Mouse (Mus musculus) neutrophil, adult 5-6 weeks (primary cell): Measurements from ENCODE around the gene Robo4. TPM values are rescaled to one million over a fixed set of nuclear protein-coding genes. Genes with fewer than 3 reads are reported as not detected.

Experiments used
- ATAC-seq: fragments of 151-379, 151-347 bp; 2 replicates; pipeline ENCODE4 v1.8.0; 2017; ENCODE audit warnings: mild to moderate bottlenecking, moderate TSS enrichment; ENCODE audit not compliant: insufficient number of reproducible peaks, poor library complexity, low FRiP score, severe bottlenecking; ENCODE audit errors: extremely low read depth
- total RNA-seq: library from RNA; stranded (forward); fragments of 200-1000 nt; gene quantifications from 2 replicates; pipeline ENCODE4 v1.2.3, GENCODE M21; 2017

Gene Robo4
- total RNA-seq, 1 experiment from 2014 or later = not detected

DNA sequence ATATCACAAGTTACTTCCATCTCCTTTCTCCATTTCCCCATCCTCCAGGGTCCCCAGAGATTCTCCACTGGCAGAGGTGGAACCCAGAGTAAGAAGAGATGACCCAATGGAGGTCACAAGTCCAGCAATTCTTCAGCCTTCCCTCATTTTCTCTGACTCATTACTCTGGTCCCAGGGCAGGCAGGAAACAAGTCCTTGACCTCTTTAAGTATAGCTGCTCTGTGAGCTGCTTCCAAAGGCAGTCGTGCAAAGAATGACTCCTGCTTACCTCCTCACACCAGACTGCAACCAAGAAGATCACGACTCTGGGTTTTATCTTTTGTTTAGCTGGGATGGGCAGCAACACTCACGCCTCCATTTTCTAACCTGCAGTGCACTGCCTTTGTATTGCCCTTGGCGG is 33.9 kb downstream of the Robo4 start:
- no peak for ATAC-seq

DNA sequence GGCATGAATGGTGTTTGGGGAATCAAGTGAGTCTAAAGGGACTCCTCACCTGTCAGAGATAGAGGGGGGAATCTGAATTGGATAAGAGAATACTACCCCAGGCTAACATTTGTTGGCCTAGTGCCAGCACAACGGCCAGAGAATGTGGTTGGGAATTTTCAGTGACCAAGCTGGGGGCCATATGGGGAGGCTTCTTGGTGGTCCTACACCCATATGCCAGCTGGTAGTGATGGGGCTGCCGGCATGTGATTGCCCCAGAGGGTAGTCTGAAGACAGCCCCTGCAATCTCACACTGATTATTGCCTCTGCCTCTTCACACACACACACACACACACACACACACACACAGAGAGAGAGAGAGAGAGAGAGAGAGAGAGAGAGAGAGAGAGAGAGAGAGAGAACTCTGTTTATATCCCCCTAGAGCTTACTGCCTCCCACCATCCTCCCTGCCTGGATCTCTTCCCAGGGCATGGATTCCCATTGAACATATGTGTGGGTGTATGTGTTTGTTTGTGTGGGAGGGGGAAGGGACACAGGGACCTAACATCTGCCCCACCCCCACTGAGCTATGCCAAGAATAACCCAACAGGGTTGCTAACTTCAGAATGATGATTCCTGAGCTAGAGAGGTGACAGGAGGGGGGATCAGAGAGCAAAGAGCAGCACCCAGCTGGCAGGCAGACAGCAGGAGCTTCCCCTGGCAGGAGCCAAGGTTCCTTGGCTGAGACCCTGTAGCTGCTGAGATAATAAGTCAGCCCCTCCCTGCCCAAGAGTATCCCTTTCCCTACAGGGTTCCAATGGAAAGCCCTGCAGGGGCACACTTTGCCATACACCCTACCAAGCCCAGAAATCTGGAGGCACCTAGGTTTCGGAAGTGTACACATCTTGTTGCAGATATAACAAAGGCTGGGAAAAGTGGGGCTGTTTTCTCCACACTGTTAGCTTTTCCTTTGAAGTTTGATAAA is 36.4 kb downstream of the Robo4 start:
- ATAC-seq = no peak

DNA sequence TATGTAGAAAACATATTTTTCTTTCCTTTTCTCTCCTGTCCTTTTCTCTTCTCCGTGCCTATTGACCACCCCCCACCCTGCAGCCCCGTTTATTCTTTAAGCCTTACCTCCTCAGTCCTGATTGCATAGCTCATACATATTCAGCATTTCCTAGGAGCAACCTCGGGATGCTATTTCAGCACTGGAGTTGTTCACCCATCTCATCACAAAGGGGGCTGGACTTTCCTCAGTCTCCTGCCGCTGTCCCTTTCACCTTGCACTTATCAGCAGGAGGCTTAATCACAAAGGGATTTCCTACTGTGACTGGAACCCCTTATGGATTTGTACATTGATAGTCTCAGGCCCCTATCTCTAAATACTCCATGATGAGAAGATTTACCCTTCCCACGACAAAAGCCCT is 50.7 kb downstream of the Robo4 start:
- no peak for ATAC-seq

DNA sequence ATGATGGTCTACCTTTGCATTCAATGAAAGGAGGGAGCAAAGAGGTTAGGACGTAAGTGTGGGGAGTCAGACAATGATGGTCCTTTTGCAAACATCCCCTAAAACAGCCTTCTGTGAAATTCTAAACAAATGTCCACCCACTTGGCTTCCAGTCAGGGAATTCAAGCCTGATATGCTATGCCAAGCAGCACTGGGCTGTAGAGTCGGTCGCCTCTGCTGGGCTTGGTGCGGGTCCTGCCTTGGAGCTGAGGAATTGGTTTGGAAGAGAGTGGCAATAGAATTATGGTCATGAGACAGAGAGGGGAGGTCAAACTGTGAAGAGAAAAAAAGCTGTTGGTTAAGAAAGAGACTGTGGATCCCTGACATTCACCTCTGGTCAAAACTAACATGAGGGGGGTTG is 51.6 kb downstream of the Robo4 start:
- no peak for ATAC-seq

DNA sequence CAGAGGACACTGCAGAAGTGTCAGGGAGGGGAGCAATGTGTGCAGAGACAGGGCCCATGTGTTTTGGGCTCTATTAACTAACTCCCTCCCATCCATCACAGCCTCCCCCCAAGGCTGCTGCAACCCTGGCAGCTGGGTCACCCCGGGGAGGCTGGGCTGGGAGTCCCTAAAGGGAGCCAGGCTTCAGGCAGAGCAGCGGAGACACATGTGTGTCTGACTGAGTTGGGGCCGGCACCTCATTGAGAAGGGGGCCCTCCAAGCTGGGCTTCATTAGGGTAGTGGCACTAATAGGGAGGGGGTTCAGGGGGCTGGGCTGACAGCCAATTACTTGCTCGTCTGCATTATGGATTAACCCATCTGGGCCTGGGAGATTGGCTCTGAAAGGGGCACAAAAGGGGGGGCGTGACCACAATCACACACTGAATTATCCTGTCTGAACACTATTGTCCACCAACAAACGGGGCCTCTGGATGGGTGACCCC is 52.4 kb downstream of the Robo4 start:
- ATAC-seq = no peak

DNA sequence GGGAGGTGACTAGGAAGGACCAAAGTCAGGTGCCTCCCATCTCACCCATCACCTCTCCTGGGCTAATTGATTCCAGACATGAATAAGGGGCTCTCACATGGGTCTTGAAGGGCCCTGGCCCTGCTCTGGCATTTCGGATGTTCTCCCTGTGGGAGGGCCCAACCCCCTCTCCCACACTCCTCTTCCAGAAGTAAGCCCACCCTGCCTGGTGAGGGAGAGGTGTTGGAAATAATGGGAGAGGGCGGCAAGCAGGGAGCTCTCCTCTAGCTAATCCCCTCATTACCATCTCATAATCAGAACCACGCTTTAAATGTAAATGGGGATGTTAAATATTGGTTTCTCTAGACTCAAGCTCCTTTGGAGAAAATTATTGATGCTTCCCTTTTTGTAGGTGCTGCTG is 53.3 kb downstream of the Robo4 start:
- no peak for ATAC-seq

DNA sequence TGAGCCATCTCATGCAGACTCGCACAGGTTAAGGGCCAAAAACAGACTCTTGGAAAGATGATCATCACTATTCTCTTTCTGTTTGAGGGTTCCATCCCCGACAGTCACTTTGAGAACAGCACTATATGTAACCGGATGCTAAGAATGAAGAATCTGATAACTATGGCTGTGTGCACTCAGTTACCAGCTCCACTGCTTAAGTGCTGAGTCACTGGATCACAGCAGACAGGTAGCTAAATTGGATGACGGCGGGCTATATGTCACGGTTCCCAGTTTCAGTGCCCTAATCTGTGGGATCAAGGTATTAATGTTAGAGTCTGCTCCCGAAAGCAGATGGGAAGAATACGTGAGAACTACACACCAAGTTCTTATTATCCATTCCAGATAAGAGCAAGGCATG is 54.2 kb downstream of the Robo4 start:
- ATAC-seq = no peak

DNA sequence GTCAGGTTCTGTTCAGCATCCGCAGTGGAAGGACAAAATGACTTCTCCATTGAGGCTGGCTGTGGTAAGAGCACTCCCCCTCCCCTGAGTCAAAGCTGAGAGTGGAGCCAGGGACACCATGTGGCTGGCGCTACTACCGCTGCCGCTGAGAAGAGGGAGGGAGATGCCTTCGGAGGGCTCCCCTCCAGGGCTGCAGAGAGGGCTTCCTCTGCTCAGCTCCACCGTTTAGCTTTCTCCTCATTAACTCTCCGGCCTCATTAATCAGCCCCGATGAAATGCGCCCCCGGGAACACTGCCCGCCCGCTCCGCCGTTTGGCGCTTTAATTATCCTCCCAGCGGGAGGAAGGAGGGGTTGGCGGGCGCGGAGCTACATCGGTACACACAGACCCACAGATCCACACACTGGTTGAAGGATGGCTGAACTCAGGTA is 54.8 kb downstream of the Robo4 start:
- ATAC-seq = no peak

DNA sequence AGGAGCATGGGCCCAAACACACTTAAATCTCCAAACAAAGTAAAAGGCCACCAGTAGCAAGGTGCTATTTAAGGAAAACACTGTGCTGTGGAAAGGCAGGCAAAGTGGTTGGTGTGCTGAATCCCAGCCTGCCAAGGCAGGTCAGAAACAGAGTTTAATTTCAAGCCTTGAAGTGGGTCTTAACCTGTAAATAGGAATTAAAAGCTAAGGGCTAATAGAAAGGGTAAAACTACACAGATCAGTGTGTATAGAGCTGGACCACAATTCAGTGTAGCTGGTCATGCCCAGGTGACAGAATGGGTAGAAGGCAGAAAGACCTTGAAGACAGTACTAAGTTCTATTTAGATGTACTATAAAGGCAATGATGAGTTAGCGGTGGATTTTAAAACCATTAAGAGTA is 55.5 kb downstream of the Robo4 start:
- ATAC-seq = no peak

DNA sequence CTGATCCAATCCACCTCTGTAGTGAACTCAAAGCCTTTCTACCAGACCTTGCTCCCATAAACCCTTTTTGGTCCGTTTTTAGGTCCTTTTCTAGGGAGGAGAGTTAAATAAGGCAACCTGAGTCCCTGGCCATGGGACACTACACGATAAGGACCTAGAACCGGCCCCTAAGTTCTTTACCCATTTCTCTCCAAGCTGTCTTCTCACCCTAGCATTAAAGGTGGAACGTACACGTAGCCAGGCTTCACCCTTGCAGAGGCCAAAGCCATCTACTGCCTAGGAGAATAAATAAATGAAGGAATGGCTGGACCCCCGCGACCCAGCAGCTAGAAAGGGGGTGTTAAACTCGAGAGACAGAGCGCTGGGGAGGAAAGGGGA is 58.0 kb downstream of the Robo4 start:
- no peak for ATAC-seq

DNA sequence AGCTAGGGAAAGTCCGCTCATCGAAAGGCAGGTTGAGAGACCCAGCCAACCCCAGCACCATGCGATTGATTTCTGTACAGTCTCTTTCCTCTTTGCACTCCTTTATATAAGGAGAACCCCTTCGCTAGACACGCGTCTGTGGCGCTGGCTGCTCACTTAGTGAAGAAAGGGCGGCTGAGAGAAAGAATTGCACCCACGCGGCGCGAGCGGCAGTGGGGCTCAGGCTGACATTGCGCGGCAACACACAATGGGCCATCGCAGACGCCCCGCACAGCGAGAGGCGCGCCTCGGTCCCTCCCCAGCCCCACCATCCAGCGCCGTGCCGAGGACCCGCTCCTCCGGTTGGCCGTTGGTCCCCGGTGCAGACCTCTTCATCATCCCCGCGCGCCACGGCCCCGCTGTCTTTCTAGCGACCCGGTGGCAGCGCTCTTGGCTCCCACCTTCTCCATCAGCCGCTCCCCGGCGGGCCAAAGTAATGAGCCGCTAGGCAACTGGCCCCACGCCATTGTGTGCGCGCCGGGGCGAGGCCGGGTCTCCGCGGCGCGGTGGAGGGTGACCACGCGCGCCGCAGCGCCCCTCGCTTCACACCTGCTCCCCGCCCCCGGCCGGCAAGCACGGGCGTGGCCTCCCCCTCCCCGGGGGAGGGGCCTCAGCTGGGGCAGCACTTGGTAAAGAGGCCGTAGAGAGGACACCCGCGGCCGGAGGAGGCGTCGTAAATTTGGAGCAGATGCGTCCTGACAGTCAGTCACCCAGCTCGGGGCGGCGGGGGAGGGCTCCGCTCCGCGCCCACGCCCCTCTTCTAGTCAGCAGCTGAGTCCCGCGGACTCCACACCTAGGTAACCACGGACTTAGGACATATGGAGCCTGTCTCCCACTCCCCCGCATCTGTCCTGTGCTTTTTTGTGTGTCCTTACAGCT is 58.6 kb downstream of the Robo4 start:
- ATAC-seq = peak; percentile 10; the same call in 1 of the 2 replicates

DNA sequence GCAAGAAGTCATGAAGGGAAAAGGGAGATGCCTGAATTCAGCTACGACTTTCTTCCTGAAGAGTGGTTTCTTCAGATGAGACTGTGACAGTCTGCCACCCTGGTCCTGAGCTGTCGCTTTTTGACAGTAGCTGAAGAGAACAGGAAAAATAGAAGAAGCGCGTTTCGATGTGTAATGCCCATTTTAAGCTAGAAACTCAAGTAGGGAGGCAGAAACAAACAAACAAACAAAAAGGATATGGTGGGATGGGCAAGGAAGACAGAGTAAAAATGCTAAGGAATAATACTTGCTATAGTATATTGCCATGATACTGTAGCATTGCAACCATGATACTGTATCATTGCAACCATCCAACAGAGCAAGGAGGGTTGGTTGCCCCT is 59.3 kb downstream of the Robo4 start:
- no peak for ATAC-seq

DNA sequence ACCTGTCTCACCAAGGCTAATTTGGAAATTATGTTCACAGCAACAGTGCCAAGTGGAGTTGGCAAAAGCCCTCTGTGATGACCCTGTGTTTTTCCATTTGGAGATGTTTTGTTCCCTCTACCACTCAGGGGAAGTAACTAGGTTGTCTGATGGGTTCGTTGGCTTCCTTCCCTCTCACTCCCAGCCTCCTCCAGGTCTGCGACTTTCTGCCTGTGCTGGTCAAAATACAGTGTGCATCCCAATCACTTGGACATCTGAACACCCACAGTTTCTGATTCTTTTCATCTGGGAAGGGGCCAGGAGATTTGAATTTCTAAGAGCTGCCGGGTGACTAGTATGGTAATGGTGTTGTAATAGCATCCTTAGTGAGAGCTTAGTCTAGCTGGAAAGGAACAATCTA is 59.9 kb downstream of the Robo4 start:
- ATAC-seq = no peak

DNA sequence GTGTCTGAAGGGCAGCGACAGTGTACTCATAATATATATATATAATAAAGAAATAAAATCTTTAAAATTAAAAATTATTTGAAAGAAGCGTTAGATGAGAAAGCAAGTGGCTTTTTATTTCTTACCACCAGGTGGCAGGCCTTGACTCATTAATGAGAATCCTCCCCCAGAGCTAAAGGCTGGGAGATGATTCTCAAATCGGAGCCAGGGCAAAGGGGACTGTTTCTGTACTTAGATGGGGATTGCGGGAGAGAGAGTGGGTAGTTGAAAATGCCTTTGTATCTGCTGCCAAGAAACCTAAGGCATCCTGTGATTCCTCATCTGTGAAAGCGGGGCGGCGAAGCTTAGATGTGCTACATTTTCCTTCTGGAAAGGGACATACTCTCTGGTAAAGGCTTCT is 61.1 kb downstream of the Robo4 start:
- no peak for ATAC-seq

Other genes starting within 250 kb of the Robo4 start
- gene Tmem218, start 193.7 kb upstream of the Robo4 start, total RNA-seq = 2.0 and 2.8 TPM in 2 replicates
- gene Slc37a2, start 146.2 kb upstream of the Robo4 start, total RNA-seq = 30.0 and 30.4 TPM in 2 replicates
- gene Ccdc15, start 53.5 kb upstream of the Robo4 start, total RNA-seq = 13.5 and 15.1 TPM in 2 replicates
- gene Hepacam, start 34.5 kb upstream of the Robo4 start, total RNA-seq = not detected in 2 replicates
- not detected in 2 replicates for gene Robo3, start 31.3 kb downstream of the Robo4 start, total RNA-seq
- 56.7 and 63.6 TPM in 2 replicates for gene Msantd2, start 87.4 kb downstream of the Robo4 start, total RNA-seq
- 1.9 and 2.1 TPM in 2 replicates for gene Esam, start 126.2 kb downstream of the Robo4 start, total RNA-seq
- 0.70 TPM in 1 of 2 replicates, not detected in the other for gene Vsig2, start 137.4 kb downstream of the Robo4 start, total RNA-seq
- gene Nrgn, start 151.0 kb downstream of the Robo4 start, total RNA-seq = 13.3 and 15.0 TPM in 2 replicates
- 6.4 and 10.5 TPM in 2 replicates for gene Siae, start 153.8 kb downstream of the Robo4 start, total RNA-seq
- gene Spa17, start 211.8 kb downstream of the Robo4 start, total RNA-seq = 2.2 and 2.9 TPM in 2 replicates